In genomic region chr1:172376758-172377458, GRCm38 (mm10) we compare ENCODE assay signal across 1 mouse cellular context.
TF ChIP-seq lines count a peak whose summit lies in the region.

No protein-coding gene starts in this region.

TF ChIP-seq in MEL, 35 proteins besides CTCF, POLR2A, EP300 and RAD21 (continued from another document):
- TF ChIP-seq CHD1 (IDR thresholded peaks at IDR 0.05; ENCODE audit: low read depth, low read length) (0 out of 2 replicates have a peak, but pooled peaks have one; percentile 71), GABPA (IDR thresholded peaks at IDR 0.05; ENCODE audit: low read depth, low read length) (no peak), RCOR1 (IDR thresholded peaks at IDR 0.05; ENCODE audit: low read depth, low read length) (no peak), MAX (IDR thresholded peaks at IDR 0.05; ENCODE audit: low read length) (peak; percentile 56), MYC (IDR thresholded peaks at IDR 0.05; ENCODE audit: low read depth, low read length) (0 out of 2 replicates have a peak, but pooled peaks have one; percentile 23), KAT2A (conservative IDR thresholded peaks at IDR 0.05; ENCODE audit: low read depth, low read length) (no peak), CHD2 (IDR thresholded peaks at IDR 0.05; ENCODE audit: low read length) (no peak)
